Mouse (Mus musculus): Measurements from ENCODE around the gene Unc119.

Gene Unc119

GRCm38 (mm10) chr11:78371711-78372110 lies 28.4 kb downstream of the Unc119 start:
- no peak for DNase-seq (ENCODE audit: low read depth, low spot score)

DNA sequence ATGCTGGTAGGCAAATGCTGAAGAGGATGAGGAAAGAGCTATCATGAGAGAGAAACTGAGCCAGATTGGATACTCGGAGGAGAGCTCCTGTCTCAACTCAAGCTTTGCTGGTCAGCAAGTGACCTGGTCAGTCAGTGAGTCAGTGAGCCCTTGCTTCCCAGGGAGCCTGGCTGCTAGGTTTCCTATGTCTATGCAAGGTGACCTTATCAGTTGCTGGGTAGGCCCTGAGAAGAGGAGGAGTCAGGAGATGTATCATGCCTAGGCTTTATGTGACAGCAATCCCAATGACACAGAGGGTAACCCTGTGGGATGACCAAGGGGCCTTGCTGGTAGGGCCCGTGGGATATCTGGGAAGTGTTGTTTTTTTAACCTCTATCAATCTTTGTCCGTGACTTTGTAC lies 28.9 kb downstream of the Unc119 start:
- DNase-seq (ENCODE audit: low read depth, low spot score), result no peak

- no peak for DNase-seq (ENCODE audit: low read depth, low spot score)
Observed at GRCm38 (mm10) chr11:78372610-78373009, 29.3 kb downstream of the Unc119 start.

DNA sequence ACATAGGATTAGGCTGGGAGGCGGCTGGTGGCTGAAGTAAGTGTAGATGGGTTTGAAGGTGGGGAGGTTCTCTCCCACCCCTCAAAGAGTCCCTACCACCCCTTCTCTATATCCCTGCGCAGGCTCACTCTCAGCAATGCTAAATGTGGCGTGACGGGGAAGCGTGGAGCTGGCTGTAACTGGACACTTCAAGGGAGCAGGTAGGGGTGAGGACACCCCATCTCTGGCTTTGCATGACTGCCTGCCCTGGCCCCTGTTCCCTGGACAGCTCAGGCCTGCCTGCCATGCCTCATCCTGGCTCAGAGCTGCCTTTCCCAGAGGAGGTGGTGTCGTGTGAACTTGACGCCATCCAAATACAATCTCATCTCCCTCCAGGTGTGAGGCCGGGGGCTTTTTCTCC lies 30.9 kb downstream of the Unc119 start:
- no peak for DNase-seq (ENCODE audit: low read depth, low spot score)

DNA sequence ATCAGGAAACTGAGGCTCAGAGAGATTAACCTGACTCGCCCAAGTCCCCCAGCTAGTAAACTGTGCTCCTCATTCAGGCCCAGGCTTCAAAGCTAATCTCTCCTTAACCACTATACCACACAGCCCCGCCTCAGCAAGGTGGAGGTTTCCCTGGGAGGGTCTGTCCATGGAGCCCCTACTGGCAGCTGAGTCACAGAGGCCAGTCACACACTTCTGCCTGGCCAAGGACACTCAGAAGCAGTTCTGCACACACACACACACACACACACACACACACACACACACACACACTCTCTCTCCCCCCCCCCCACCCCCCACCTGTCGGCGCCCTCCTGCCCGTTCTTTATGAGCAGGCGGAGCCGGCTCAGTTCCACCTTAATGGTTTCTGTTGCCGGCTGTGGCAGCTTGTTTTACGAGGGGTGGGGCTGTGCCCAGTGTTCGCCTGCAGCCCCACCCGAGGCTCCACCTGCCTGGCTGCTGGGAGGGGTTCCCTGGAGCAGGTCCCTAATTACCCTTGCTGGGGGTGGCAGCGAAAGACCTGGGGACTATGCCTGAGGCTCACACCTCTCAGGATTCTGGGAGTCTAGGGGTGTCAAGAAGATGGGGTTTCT lies 34.4 kb downstream of the Unc119 start:
- no peak for DNase-seq (ENCODE audit: low read depth, low spot score)

- no peak for DNase-seq (ENCODE audit: low read depth, low spot score)
Observed at GRCm38 (mm10) chr11:78380351-78380750, 37.1 kb downstream of the Unc119 start.

GRCm38 (mm10) chr11:78380996-78381395 lies 37.7 kb downstream of the Unc119 start:
- DNase-seq (ENCODE audit: low read depth, low spot score), result no peak

- no peak for DNase-seq (ENCODE audit: low read depth, low spot score)
Observed at GRCm38 (mm10) chr11:78382286-78382685, 39.0 kb downstream of the Unc119 start.

- no peak for DNase-seq (ENCODE audit: low read depth, low spot score)
Observed at GRCm38 (mm10) chr11:78382701-78383100, 39.4 kb downstream of the Unc119 start.

DNA sequence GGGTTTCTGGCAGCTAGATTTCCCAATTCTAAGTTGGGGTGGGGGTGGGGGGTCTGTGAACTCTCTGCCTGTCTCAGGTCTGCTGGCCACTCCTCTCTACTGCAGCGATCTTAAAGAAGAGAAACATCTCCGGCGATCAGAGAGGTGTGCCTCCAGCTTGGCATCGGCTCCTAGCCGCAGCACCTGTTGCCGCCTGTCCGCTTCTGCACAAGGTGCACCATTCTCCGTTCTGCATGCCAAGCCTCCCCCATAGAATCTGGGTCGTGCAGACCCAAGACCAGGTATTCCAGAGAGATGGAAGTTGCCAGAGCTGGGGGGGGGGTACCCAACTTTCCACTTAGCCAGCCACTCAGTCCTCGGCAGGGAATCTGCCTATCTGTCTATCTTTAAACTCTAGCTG lies 42.5 kb downstream of the Unc119 start:
- DNase-seq (ENCODE audit: low read depth, low spot score), result no peak

- DNase-seq (ENCODE audit: low read depth, low spot score), result no peak
Observed at GRCm38 (mm10) chr11:78386508-78387043, 43.3 kb downstream of the Unc119 start, which contains the start of gene Foxn1. TSS of gene Foxn1 (minus strand) at chr11:78386558.

DNA sequence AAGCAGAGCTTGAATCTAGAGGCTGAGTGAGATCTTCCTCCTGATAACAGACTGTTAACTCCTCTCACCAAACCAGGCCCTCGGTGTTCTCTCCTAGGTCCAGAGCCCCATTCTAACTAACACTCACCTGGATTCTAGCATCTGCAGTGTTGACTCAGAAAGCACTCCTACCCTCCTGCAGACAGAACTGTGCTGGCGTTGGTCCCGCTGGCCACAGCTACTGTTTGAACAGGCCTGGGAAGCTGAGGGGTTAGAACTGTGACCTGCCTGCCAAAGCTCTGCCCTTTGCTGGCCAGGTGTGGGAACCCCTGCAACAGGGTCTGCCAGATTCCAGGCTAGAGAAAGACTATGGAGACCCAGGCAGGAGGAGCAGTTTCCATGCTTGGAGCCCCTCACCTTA lies 49.4 kb downstream of the Unc119 start:
- DNase-seq (ENCODE audit: low read depth, low spot score), result no peak

DNA sequence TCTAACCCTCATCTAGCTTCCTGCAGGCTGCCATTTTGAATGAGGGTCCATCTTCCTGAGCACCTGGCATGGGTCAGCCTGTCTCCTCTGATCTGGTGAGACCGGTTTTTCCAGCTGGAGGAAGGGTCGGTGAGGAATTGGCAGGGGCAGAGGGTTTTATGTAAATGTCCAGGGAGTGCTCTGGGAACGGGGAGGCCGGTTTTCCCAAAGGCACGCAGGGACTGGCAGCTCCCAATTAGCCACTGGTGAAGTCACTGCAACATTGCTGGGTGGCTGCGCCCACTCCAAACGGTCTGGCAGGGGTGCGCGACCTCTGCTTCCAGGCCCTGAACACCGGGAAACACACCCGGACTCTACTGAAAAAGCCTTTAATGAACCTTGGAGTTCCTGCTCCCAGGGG lies 53.7 kb downstream of the Unc119 start:
- DNase-seq (ENCODE audit: low read depth, low spot score), result no peak

- peak; percentile 62 for DNase-seq (ENCODE audit: low read depth, low spot score)
Observed at GRCm38 (mm10) chr11:78397397-78397796, 54.1 kb downstream of the Unc119 start.

- DNase-seq (ENCODE audit: low read depth, low spot score), result no peak
Observed at GRCm38 (mm10) chr11:78398212-78398611, 54.9 kb downstream of the Unc119 start.

All from CD4-positive helper T cell, adult 2 months (primary cell).